In genomic region chr10:21189275-21189601, GRCm38 (mm10) we compare ENCODE assay signal across 8 mouse cellular contexts. TPM values are rescaled to one million over a fixed set of nuclear protein-coding genes. Genes with fewer than 3 reads are reported as not detected.
DNase-seq lines count a peak whose midpoint lies in the region; ATAC-seq and TF ChIP-seq lines count a peak whose summit lies in the region.

No protein-coding gene starts in this region.

- H3K4me1 ChIP-seq in kidney, embryonic 14.5 days (ENCODE audit: control insufficient read depth, insufficient read depth, low read length), result no peaks in the 10 kb centered on the region
- H3K4me1 ChIP-seq in kidney, adult 2 months (ENCODE audit: control insufficient read depth, insufficient read depth, low read length), result no peaks in the 10 kb centered on the region
- H3K4me1 ChIP-seq in embryonic facial prominence, embryonic 11.5 days (ENCODE audit: control insufficient read depth, insufficient read depth, low read length), result no peaks in the 10 kb centered on the region
- no peaks in the 10 kb centered on the region for H3K4me1 ChIP-seq in hindbrain, embryonic 16.5 days (ENCODE audit: control insufficient read depth, insufficient read depth, low read depth, low read length)
- H3K4me1 ChIP-seq in midbrain, embryonic 15.5 days, result peaks cover 14% of the 10 kb centered on the region

- TF ChIP-seq CTCF in kidney, adult 2 months (conservative IDR thresholded peaks at IDR 0.05; ENCODE audit: insufficient read depth, insufficient read length, low read depth, low read length), result no peak

- WGBS in kidney, embryonic 14.5 days, result 24% methylated on average over 8 of the region's 8 CpGs
- WGBS in kidney, adult 2 months, result 31% methylated on average over 8 of the region's 8 CpGs
- WGBS in embryonic facial prominence, embryonic 11.5 days, result 24% methylated on average over 8 of the region's 8 CpGs
- 21% methylated on average over 8 of the region's 8 CpGs for WGBS in hindbrain, embryonic 16.5 days
- WGBS in midbrain, embryonic 15.5 days, result 24% methylated on average over 8 of the region's 8 CpGs

- H3K9me3 ChIP-seq in kidney, embryonic 14.5 days (ENCODE audit: control insufficient read depth, low read length), result no peaks in the 10 kb centered on the region
- no peaks in the 10 kb centered on the region for H3K9me3 ChIP-seq in embryonic facial prominence, embryonic 11.5 days (replicated peaks; ENCODE audit: control insufficient read depth, low read length)
- H3K9me3 ChIP-seq in hindbrain, embryonic 16.5 days (ENCODE audit: control insufficient read depth, low read length), result no peaks in the 10 kb centered on the region
- H3K9me3 ChIP-seq in midbrain, embryonic 15.5 days, result no peaks in the 10 kb centered on the region

- DNase-seq in kidney, adult 2 months, result no peak
- no peak for DNase-seq in embryonic facial prominence, embryonic 11.5 days (ENCODE audit: low spot score)
- DNase-seq in spleen, postnatal 14 days (ENCODE audit: low spot score in 2 of 2), result no peak
- no peak for DNase-seq in thymus, postnatal 36 days
- no peak for DNase-seq in retina, postnatal 1 day

- H3K27ac ChIP-seq in kidney, embryonic 14.5 days (ENCODE audit: low read depth, low read length), result no peak overlapping the region
- no peak overlapping the region for H3K27ac ChIP-seq in kidney, adult 2 months (ENCODE audit: insufficient read depth, low read depth, low read length)
- no peak overlapping the region for H3K27ac ChIP-seq in embryonic facial prominence, embryonic 11.5 days (replicated peaks; ENCODE audit: low read depth, low read length)
- H3K27ac ChIP-seq in hindbrain, embryonic 16.5 days (ENCODE audit: low read depth, low read length), result no peak overlapping the region
- H3K27ac ChIP-seq in midbrain, embryonic 15.5 days, result no peak overlapping the region

- peak overlapping the region; percentile 51 for H3K4me2 ChIP-seq in kidney, embryonic 14.5 days (replicated peaks; ENCODE audit: low read depth, low read length)
- H3K4me2 ChIP-seq in embryonic facial prominence, embryonic 11.5 days (ENCODE audit: low read depth, low read length), result peak overlapping the region; percentile 8; the same call in 1 of the 2 replicates
- peak overlapping the region; percentile 59 for H3K4me2 ChIP-seq in hindbrain, embryonic 16.5 days (ENCODE audit: low read length)
- H3K4me2 ChIP-seq in midbrain, embryonic 15.5 days, result peak overlapping the region; percentile 45

- no peaks in the 10 kb centered on the region for H3K27me3 ChIP-seq in kidney, embryonic 14.5 days (ENCODE audit: control insufficient read depth, insufficient read depth, low read length)
- H3K27me3 ChIP-seq in kidney, adult 2 months (replicated peaks; ENCODE audit: control insufficient read depth, insufficient read depth, low read length), result no peaks in the 10 kb centered on the region
- H3K27me3 ChIP-seq in embryonic facial prominence, embryonic 11.5 days (ENCODE audit: control insufficient read depth, insufficient read depth, low read length), result no peaks in the 10 kb centered on the region
- no peaks in the 10 kb centered on the region for H3K27me3 ChIP-seq in hindbrain, embryonic 16.5 days (replicated peaks; ENCODE audit: control insufficient read depth, insufficient read depth, low read length)
- no peaks in the 10 kb centered on the region for H3K27me3 ChIP-seq in midbrain, embryonic 15.5 days (replicated peaks)

- H3K4me3 ChIP-seq in kidney, embryonic 14.5 days (ENCODE audit: low read length), result peak overlapping the region; percentile 34
- no peak overlapping the region for H3K4me3 ChIP-seq in kidney, adult 2 months (ENCODE audit: insufficient read depth, low read depth, low read length)
- H3K4me3 ChIP-seq in embryonic facial prominence, embryonic 11.5 days (ENCODE audit: low read depth, low read length), result no peak overlapping the region
- H3K4me3 ChIP-seq in hindbrain, embryonic 16.5 days (ENCODE audit: low read length), result peak overlapping the region; percentile 32
- peak overlapping the region; percentile 31 for H3K4me3 ChIP-seq in midbrain, embryonic 15.5 days

- no peaks in the 10 kb centered on the region for H3K36me3 ChIP-seq in kidney, embryonic 14.5 days (ENCODE audit: control insufficient read depth, insufficient read depth, low read length)
- H3K36me3 ChIP-seq in kidney, adult 2 months (ENCODE audit: control insufficient read depth, insufficient read depth, low read length), result no peaks in the 10 kb centered on the region
- no peaks in the 10 kb centered on the region for H3K36me3 ChIP-seq in embryonic facial prominence, embryonic 11.5 days (replicated peaks; ENCODE audit: control insufficient read depth, insufficient read depth, low read depth, low read length)
- no peaks in the 10 kb centered on the region for H3K36me3 ChIP-seq in hindbrain, embryonic 16.5 days (ENCODE audit: control insufficient read depth, insufficient read depth, low read length)
- no peaks in the 10 kb centered on the region for H3K36me3 ChIP-seq in midbrain, embryonic 15.5 days (replicated peaks)

- no peak for TF ChIP-seq POLR2A in kidney, adult 2 months (IDR thresholded peaks at IDR 0.05; ENCODE audit: low read depth, low read length)

- no peak for ATAC-seq in kidney, embryonic 14.5 days (ENCODE audit: low FRiP score, low TSS enrichment)
- no peak for ATAC-seq in embryonic facial prominence, embryonic 11.5 days (replicated peaks; ENCODE audit: insufficient number of reproducible peaks, low FRiP score, low TSS enrichment, low read depth)
- peak; percentile 83 for ATAC-seq in hindbrain, embryonic 16.5 days
- ATAC-seq in midbrain, embryonic 15.5 days (replicated peaks), result peak; percentile 72

- no peak overlapping the region for H3K9ac ChIP-seq in kidney, embryonic 14.5 days (ENCODE audit: low read depth, low read length)
- H3K9ac ChIP-seq in embryonic facial prominence, embryonic 11.5 days (replicated peaks; ENCODE audit: low read length), result 0 out of 2 replicates have a peak overlapping the region, but pooled peaks have one; percentile 19
- 0 out of 2 replicates have a peak overlapping the region, but pooled peaks have one; percentile 16 for H3K9ac ChIP-seq in hindbrain, embryonic 16.5 days (ENCODE audit: low read depth, low read length)
- no peak overlapping the region for H3K9ac ChIP-seq in midbrain, embryonic 15.5 days

RNA-seq across cellular contexts. Expression of gene Myb, which starts 28.5 kb away (rescaled TPM):
- 7.3 and 7.7 TPM in 2 replicates for polyA plus RNA-seq in kidney, embryonic 14.5 days (2014; fragmentation: Nextera tagmentation; extraction: Ambion mirVana)
- 0.07 and 0.36 TPM in 2 replicates for polyA plus RNA-seq in kidney, adult 2 months (2012; rRNA removed)
- polyA plus RNA-seq in embryonic facial prominence, embryonic 11.5 days (2014; fragmentation: Nextera tagmentation; extraction: Ambion mirVana), result 7.1 and 8.8 TPM in 2 replicates
- 2.4 and 2.5 TPM in 2 replicates for polyA plus RNA-seq in hindbrain, embryonic 16.5 days (2015; fragmentation: Nextera tagmentation; extraction: Ambion mirVana)
- polyA plus RNA-seq in midbrain, embryonic 15.5 days (2015; fragmentation: Nextera tagmentation; extraction: Ambion mirVana), result 3.0 and 3.1 TPM in 2 replicates

Comparison
In these comparisons a context has a peak if more than half of its experiments do, and no peak if none do; other contexts are left out.
1. H3K4me3 ChIP-seq: peak in kidney, embryonic 14.5 days (single experiment), hindbrain, embryonic 16.5 days (single experiment) and midbrain, embryonic 15.5 days (single experiment); none in kidney, adult 2 months (single experiment) and embryonic facial prominence, embryonic 11.5 days (single experiment).
2. ATAC-seq: peak in hindbrain, embryonic 16.5 days (single experiment) and midbrain, embryonic 15.5 days (single experiment); none in kidney, embryonic 14.5 days (single experiment) and embryonic facial prominence, embryonic 11.5 days (single experiment).
3. H3K4me2 ChIP-seq: peak in every context shown above with its lines; median percentile 59 in hindbrain, embryonic 16.5 days; 51 in kidney, embryonic 14.5 days; 45 in midbrain, embryonic 15.5 days; 8 in embryonic facial prominence, embryonic 11.5 days.
4. H3K9ac ChIP-seq: peak in embryonic facial prominence, embryonic 11.5 days (single experiment) and hindbrain, embryonic 16.5 days (single experiment); none in kidney, embryonic 14.5 days (single experiment) and midbrain, embryonic 15.5 days (single experiment).